Mouse (Mus musculus) left cerebral cortex, postnatal 36 days (tissue): ENCODE results near the gene Speer4e. TPM values are rescaled to one million over a fixed set of nuclear protein-coding genes. Genes with fewer than 3 reads are reported as not detected.
"Not testable (repeated sequence)": the region's sequence is repeated elsewhere in the genome, so short reads cannot be mapped to it uniquely, and the experiment has no call there.

Experiments
- DNase-seq, 2 experiments: peaks; one replicate each; pipeline ENCODE4 v3.0.0; 2021 to 2022; ENCODE audit warnings: low spot score in 2 of 2, mixed read lengths in 1 of 2
- intact Hi-C: fragments of 180-260 bp; cut with DNase I; formaldehyde crosslinking; loops from one replicate; pipeline ENCODE4 v1.15.1; 2025
- total RNA-seq, 2 experiments: library from RNA; stranded (reverse); gene quantifications; 2 replicates each; pipeline ENCODE4 v1.2.3; 2021

Speer4e gene
- total RNA-seq, 2 experiments from 2014 or later = not detected

DNA sequence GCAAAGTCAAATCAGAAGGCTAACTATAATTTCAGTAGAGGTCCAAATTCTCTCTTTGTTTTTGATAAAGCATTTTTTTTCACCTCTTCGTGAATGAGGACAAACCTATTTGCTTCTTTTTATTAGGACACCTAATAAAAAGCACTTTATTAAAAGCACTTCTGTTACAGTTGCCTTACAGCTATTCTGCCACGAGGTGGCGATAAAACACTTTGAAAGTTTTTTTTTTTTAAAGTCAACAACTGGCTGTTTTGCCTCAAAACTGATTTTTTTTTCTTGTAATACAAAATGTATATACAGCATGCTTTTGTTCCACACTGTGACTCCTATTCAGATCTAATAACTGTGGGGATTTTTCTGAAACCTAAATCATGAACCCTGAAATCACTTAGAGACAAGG is 34.7 kb downstream of the Speer4e start:
- DNase-seq, intact Hi-C loops: not testable (repeated sequence)

DNA sequence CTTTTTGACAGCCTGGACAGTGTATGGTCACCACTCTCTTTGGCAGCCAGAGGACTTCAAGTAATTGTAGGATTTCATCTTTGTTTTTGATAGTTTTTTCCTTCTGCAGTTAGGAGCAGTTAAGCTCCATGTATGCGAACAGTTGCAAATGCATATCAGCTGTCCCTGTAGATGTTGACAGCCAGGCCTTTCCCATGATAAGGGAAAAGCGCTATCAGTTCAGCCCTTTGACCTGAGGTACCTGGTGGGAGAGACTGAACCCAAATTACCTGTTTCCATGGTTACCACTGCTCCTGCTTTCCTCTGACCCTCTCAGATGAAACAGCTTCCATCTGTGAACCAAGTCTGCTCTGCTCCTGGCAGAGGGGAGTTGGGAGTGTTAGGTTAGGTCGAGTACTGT is 46.0 kb downstream of the Speer4e start:
- intact Hi-C loops = no loop called here
- DNase-seq = no peak

DNA sequence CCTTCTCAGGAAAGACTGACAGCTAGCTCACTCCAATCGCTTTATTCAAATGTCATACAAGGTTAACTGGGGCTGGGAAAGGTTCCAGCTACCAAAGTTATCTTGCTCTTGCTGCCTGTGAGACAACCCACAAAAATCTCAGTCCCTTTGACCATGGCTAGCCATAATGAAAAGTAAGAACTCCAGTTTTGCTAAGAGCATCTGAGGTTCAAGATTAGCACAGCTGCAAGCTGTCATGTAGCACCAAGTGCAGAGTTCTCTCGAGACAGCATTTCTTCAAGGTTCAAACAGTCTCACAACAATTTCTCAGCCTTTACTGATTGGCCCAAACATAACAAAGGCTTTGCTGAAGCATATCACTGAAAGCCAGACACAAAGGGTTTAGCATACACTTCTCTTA is 52.9 kb downstream of the Speer4e start:
- intact Hi-C loops, DNase-seq: not testable (repeated sequence)

Other genes with a start within 250 kb of the Speer4e start
- gene Gm9758, start 23.5 kb downstream of the Speer4e start, total RNA-seq = not detected
- gene Gm10354, start 40.5 kb upstream of the Speer4e start, total RNA-seq = not detected
- not detected for gene Gm17019, start 94.6 kb upstream of the Speer4e start, total RNA-seq